Mouse (Mus musculus): ENCODE results near the gene Cfp.

DNA sequence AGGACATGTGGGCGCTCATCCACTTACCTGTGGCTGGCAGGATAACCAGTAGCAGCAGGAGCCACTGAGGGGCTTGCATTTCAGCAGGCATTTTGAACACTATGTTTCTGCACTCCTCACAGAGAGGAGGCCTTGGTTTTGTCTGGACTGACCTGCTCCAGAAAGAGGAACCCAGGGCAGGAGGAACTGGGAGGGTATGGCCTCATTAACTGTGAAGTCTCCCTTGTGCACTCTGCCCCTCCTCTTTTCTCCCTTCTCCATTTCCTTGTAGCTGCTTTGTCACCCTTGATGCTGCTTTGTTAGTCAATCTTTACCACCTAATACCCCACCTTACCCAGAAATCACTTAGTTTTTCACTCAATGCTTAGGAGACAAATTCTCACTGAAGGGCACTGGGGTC is at the start of gene Cfp:
- TF ChIP-seq CTCF (IDR thresholded peaks at IDR 0.05; ENCODE audit: control insufficient read depth, insufficient read depth, insufficient read length) (no peak), MAX (IDR thresholded peaks at IDR 0.05) (no peak), MYOD1 (IDR thresholded peaks at IDR 0.05; ENCODE audit: control insufficient read depth, insufficient read length, low read depth) (no peak)
